Mouse (Mus musculus) cerebellum, postnatal 25 days (tissue): ENCODE measurements at regions not wholly inside any gene's neighbourhood (a gene's known extent, or its start where the extent isn't known, plus 50 kb on each side); places are given as distances from the start of the nearest gene placed in this dataset.

Experiments
- DNase-seq, 2 experiments: peaks; one replicate each; pipeline ENCODE4 v3.0.0; 2021; ENCODE audit warnings: mixed read lengths in 2 of 2

DNA sequence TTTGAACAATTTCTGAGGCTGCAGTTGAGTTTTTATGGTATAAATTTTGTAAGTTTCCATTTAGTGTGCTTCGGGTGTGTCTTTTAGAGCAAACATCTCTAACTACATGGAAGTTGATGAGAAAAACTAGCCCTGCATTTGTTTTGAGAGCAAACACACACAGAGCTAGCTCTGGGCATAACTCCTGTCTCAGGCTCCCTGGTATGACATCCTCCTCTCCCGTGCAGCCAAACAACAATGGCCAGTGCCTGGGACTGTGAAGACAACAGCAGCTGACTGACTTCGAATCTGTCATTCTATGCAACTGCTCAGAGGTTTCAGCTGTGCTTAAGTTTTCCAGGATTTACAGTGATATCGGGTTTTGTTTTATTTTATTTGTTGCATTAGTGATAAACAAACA, 105.3 kb upstream of the Peli1 start:
- no peak for DNase-seq

DNA sequence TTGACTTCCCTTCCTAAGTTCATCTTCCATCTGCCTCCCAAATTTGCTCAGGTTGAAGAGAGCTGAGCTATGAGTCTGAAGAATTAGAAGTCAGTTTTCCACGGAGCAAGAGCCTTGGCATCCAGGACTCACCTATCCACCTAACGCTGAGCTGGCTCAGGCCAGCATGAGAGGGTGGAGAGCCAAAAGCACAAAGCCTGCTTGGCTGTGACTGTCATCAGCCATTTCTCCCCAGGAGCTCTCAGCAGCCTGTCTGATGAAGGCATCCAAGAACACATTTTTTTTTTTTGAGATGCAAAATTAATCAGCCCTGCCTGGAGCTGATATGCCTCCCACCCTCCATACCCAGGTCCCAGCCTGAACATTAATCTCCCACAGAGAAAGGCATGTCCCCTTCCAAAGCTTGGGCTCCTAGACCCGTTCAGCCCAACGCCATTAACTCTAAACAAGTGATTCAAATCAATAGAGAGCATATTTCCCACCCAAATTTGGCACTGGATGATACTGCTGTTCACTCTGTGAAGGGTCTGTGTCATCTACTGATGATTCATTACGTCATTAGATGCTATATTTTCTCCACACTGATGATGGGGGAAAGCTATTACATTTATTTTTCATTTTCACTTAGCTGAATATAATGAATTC, 103.8 kb upstream of the Peli1 start:
- DNase-seq: peak; percentile 67 to 70

- peak in 1 of 2 experiments; percentile 47 for DNase-seq
Observed at GRCm38 (mm10) chr11:20987841-20988251, 103.2 kb upstream of the Peli1 start.

DNA sequence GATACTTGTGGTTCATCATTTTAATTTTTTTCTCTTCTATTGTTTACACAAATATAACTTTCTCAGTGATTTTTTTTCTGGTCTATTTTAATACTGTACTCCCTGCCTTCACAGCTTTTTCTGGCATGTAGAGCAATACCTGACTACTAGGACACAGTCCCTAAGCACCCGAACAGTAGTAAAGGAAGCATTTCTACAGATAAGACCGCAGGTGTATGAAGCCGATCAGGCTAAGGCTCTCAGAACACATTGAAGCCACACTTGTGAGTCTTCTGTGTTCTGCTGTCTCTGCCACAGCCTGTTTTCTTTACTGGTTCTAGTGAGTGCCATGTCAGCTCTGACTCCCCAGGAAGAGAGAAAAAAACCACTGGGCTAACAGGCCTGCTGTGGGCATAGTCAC, 102.2 kb upstream of the Peli1 start:
- DNase-seq: no peak

- DNase-seq: no peak
Observed at GRCm38 (mm10) chr11:20993580-20993979, 97.5 kb upstream of the Peli1 start.

- DNase-seq: no peak
Observed at GRCm38 (mm10) chr11:21001400-21001799, 89.7 kb upstream of the Peli1 start.

DNA sequence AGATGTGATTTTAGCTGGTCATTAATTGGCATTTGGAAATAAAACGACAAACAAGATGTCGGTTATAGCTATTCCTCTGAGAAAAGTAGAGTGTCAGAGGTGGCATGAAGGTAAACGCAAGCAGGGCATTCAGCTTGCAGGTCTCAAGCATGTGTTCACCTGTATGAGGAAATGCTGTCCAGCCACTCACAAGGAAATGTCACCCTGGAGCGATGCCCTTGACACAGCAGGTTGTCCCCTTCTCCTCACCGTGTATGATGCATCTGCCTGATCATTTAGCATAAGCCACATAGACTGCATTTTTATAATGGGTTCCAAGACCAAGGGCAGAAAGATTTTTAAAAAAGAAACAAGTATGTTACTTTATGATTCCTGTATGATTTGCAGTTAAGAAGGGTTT, 83.9 kb upstream of the Peli1 start:
- peak; percentile 26 to 57 for DNase-seq

- no peak for DNase-seq
Observed at GRCm38 (mm10) chr11:21009505-21009904, 81.6 kb upstream of the Peli1 start.

- peak in 1 of 2 experiments; percentile 21 for DNase-seq
Observed at GRCm38 (mm10) chr11:21010867-21011266, 80.2 kb upstream of the Peli1 start.

DNA sequence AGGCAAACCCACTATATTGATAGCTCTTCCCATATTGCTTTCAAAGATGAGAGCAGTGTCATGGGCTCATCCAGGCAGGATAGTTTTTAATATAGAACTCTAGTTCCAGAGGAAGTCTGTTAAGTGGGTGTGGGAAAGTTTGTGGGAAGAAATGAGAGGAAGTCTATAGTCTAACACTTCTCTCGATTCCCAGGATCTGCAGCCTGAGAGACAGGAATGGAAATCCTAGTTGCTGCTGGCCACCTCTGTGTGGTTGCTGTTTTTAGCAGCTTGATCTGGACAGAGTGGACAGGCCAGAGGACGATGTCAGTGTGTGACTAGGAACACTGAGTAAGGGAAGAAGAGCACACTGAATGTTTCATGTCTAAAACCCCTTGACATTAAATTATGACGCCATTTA, 76.8 kb upstream of the Peli1 start:
- no peak for DNase-seq

- peak; percentile 31 to 69 for DNase-seq
Observed at GRCm38 (mm10) chr11:21015536-21015935, 75.6 kb upstream of the Peli1 start.

- peak; percentile 78 to 85 for DNase-seq
Observed at GRCm38 (mm10) chr11:21016133-21016746, 74.9 kb upstream of the Peli1 start.

- DNase-seq: no peak
Observed at GRCm38 (mm10) chr11:21016791-21017329, 74.2 kb upstream of the Peli1 start.

DNA sequence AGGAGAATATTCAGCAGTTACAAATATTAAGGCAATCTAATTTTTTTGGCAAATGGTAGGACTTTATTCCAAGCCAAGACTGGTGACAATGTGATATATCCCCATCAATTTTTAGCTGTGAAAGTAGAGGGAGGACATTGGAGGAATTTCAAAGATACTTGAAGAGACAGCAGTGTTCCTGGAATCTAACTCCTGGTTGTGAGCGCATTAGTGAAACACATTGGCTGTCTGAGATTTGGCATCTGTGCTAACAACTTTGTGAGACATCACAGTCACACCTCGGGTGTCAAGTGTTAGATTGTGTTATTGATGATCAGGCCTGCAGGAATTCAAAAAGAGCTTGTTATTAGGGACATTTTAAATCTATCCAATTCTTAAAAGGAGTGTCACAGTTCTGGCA, 71.3 kb upstream of the Peli1 start:
- DNase-seq: no peak

DNA sequence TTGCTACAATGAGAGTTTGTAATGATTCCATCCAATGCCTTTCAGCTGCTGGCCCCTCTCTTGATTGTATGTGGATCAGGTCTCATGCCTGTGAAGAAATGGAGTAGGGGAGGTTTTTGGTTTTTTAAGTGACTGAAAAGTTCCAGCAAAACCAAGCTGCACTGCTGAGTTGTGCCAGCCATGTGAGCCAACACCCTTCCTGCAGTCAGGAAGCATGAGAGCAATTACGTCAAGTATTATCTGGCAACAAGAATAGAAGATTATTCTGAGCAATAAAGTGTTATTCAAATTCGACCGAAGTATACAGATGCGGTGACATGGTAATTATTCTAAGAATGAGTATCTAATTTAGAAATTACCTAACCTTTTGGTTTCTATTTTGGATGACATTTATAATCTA, 67.0 kb upstream of the Peli1 start:
- no peak for DNase-seq

DNA sequence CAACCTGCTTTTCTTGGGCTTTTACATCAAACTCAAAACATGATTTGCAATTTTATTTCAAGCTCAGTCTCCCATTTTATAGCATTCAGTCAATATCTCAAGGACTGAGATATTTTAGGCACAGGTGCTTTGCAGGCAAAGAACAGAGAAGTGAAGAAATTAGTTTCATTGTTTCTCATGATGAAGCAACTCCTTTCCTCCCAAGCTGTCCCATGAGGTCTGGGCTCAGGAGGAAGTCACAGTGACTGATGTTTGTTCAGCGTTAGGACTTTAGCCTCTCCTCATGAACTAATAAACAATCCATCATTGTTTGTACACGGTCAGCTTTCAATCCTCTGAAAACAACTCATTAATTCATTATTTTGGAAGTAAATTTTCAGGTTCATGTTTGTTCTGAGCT, 66.6 kb upstream of the Peli1 start:
- no peak for DNase-seq

DNA sequence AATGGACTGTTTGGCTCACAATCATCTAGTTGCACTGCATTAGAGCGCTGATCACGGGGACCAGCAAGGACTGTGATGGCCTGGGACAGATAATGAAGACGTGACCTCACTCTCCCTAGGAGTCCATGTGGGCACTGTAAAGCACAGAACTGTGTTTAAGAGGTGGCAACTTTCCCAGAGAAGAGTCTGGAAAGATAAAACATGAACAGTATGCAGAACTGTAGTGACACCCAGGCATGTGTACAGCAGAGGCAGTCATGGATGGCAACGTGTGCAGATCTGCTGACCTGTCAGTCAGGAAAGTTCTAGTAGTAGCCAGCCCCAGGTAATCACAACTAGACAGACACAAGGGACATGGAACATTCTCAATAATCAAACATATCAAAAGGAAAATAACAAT, 63.8 kb upstream of the Peli1 start:
- no peak for DNase-seq

DNA sequence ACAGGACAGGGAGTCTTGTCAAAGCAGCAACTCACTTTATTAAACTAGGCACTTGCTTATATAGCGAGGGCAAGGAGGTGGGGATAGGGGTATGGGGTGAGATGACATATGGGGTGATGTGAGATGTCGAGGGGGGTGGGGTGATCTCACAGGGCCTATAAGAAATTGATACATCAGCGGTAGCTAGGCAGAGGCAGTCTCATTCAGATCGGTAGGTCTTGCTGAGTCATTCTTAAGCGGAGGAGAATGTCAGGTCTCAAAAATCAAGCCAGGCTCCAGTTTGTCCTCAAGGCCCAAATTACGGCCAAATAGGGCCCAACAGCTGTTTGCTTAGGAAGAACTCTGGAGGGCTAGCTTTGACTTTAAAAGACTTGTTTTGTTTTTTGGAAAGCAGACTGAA, 60.7 kb upstream of the Peli1 start:
- no peak for DNase-seq

DNA sequence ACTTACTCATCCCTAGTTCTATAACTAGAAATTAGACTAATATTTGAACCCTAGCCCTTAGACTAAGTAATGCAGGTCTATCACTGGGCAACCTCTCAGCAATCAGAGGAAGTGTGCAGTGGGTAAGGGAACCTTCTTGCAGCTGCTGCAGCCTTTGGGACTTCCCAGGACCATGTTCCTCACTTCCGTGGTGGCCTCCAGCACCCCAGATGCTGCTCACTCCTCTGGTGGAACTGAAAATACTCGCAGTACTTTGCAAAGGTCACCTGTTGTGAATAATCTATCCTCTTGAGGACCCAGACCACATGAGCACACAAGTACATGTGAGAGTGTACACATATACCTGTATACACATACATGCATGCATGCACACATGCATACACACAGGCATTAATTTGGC, 59.3 kb upstream of the Peli1 start:
- DNase-seq: no peak

DNA sequence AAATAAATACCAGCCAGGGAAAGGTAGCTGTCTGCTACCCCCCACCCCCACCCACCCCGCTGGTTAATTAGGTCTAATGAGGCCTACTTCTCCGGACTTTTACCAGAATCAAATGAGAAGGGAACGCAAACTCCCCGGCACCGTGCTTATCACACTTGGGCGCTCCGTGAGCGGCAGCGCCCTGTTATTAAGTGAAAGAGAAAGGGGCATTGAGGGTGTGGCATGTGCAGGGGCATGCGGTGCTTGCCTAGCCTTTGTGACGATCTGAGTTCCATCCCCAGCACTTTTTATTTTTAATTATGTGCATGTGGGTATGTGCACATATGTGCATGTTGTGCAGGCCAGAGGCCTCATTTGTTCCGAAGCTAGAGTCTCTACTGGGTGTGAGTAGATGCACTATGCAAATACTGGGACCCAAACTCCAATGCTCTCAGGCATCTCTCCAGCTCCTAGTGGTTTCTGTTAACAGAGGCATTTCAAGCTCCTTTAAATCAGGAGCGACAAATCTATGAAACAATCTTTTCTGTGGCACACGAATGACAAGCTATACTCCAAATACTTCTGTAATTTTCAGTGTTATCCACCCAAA, 57.8 kb upstream of the Peli1 start:
- DNase-seq: no peak

DNA sequence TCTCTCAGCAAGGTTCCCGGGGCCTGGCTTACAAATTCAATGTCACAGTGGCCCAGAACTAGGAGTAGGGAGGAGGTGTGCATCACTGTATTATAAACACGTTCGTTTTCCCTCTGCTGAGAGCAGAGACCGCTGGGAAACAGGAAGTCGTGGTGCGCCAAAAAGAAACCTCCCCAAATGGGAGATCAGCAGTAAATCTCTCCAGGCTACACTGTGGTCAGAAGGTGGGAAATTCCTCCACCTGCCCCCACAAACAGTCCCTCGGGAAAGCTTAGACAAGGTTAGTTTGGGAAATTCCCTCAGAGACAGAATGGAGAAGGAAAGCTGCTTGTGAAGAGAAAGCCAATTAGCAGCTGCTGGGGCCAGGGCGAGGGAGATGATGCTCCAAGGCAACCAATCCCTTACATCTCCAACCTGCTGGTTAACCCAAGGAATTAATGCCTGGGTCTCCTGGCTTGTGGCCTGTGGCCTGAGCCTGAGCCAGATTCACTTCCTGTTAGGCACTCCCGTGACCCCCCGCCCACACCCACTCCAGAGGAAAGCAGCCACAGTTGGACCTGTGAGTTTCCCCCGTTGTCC, 57.2 kb upstream of the Peli1 start:
- no peak for DNase-seq

DNA sequence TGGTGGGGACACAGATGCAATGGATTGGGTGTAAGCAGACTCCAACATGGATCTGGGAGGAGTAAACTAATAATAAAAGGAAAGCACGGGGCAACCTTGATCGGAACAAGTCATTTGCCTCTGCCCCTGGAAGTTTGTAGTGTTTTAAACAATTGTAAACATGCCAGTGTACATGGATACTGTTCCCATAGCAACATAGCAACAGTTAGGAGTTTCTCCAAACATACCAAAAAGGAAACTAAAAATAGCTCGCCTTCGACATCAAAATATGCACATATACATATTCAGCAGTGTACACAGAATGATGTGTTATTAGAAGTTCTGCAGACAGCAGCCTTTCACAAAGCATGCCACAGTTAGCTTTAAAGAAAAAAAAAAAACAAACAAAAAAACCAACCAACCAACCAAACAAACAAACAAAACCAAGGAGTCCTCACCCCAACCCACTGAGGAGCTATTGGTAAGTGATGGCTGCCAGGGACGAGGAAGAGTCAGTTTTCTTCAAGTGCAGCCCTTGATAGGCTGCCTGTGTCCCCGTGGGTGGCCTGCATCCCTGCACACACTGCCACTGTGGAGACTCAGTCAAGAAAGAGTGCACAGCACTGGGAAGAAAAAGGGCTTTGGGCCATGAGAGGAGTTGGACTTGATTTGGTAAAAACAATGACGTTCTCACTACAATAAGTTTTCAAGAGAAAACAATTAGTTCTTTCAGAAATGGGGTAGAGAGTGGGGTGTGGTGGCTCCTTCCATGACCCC, 54.8 kb upstream of the Peli1 start:
- DNase-seq: no peak

GRCm38 (mm10) chr11:21037267-21037906, 53.7 kb upstream of the Peli1 start:
- no peak for DNase-seq
